Mouse (Mus musculus): Measurements from ENCODE around the gene 4921517D22Rik. TPM values are rescaled to one million over a fixed set of nuclear protein-coding genes. Genes with fewer than 3 reads are reported as not detected.

4921517D22Rik gene
- polyA plus RNA-seq, 1 experiment = not detected

- TF ChIP-seq CTCF (IDR thresholded peaks at IDR 0.05; ENCODE audit: insufficient read depth, low read depth, low read length) (no peak), POLR2A (IDR thresholded peaks at IDR 0.05; ENCODE audit: insufficient read depth, low read depth, low read length) (no peak)
- Histone ChIP-seq H3K4me3 (ENCODE audit: insufficient read depth, low read depth, low read length) (no peak overlapping the region), H3K4me1 (ENCODE audit: control insufficient read depth, insufficient read depth, low read length) (peaks cover 6% of the 10 kb centered on the region; the same call in 1 of the 2 replicates), H3K27ac (ENCODE audit: insufficient read depth, low read depth, low read length) (no peak overlapping the region)
- WGBS = 51% methylated on average over 11 of the region's 11 CpGs
These were observed 47.1 kb downstream of the 4921517D22Rik start for GRCm38 (mm10) chr13:59646674-59647244.

DNA sequence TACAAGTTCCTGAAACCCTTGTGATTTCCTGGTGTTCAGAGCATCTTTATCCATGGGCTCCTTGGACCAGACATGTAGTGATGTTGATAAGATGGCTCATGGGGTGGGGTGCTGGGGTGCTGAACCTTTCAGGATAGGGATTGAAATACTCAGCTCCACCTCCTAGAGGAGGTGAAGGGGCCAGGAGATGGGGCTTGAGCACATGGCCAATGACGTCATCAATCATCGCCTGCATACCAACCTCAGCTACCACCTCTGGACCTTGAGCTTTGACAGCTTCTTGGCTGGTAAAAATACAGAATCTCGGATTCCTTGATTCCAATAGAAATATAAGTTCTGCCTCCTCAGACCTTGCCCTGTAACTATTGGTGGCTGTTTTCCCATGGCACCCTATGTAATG, 48.4 kb downstream of the 4921517D22Rik start:
- no peak overlapping the region for H3K4me3 ChIP-seq (ENCODE audit: insufficient read depth, low read depth, low read length)
- peaks cover 6% of the 10 kb centered on the region; the same call in 1 of the 2 replicates for H3K4me1 ChIP-seq (ENCODE audit: control insufficient read depth, insufficient read depth, low read length)
- WGBS = 89% methylated on average over 3 of the region's 3 CpGs
- TF ChIP-seq POLR2A (IDR thresholded peaks at IDR 0.05; ENCODE audit: insufficient read depth, low read depth, low read length) = no peak
- no peak for TF ChIP-seq CTCF (IDR thresholded peaks at IDR 0.05; ENCODE audit: insufficient read depth, low read depth, low read length)
- H3K27ac ChIP-seq (ENCODE audit: insufficient read depth, low read depth, low read length) = no peak overlapping the region

DNA sequence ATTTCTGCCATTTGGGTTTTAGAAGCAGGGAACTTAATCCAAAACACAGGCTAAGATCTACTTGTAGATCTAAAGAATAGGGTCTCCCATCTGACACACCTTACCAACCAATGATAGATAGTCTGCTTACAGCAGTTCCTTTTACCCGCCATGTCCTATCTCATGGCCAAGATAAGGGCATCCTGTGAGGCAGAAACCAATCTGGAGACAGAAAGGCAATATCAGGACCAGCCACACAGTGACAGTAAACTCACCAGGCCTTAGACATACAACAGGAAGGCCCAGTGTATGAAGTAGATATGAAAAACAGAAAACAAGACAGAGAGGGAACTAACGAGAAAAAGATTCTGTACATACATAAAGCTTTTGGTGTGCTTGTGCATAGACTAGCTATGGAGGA, 51.1 kb downstream of the 4921517D22Rik start:
- Histone ChIP-seq H3K27ac (ENCODE audit: insufficient read depth, low read depth, low read length) (no peak overlapping the region), H3K4me1 (ENCODE audit: control insufficient read depth, insufficient read depth, low read length) (peaks cover 6% of the 10 kb centered on the region; the same call in 1 of the 2 replicates), H3K4me3 (ENCODE audit: insufficient read depth, low read depth, low read length) (no peak overlapping the region)
- TF ChIP-seq CTCF (IDR thresholded peaks at IDR 0.05; ENCODE audit: insufficient read depth, low read depth, low read length) (no peak), POLR2A (IDR thresholded peaks at IDR 0.05; ENCODE audit: insufficient read depth, low read depth, low read length) (no peak)
- WGBS = 94% methylated on average over 2 of the region's 2 CpGs

- Histone ChIP-seq H3K4me3 (ENCODE audit: insufficient read depth, low read depth, low read length) (no peak overlapping the region), H3K4me1 (ENCODE audit: control insufficient read depth, insufficient read depth, low read length) (no peaks in the 10 kb centered on the region), H3K27ac (ENCODE audit: insufficient read depth, low read depth, low read length) (no peak overlapping the region)
- 89% methylated on average over 6 of the region's 6 CpGs for WGBS
- no peak for TF ChIP-seq CTCF (IDR thresholded peaks at IDR 0.05; ENCODE audit: insufficient read depth, low read depth, low read length)
- TF ChIP-seq POLR2A (IDR thresholded peaks at IDR 0.05; ENCODE audit: insufficient read depth, low read depth, low read length) = no peak
These were observed 53.8 kb downstream of the 4921517D22Rik start for GRCm38 (mm10) chr13:59640178-59640440.

- H3K27ac ChIP-seq (ENCODE audit: insufficient read depth, low read depth, low read length) = no peak overlapping the region
- no peak overlapping the region for H3K4me3 ChIP-seq (ENCODE audit: insufficient read depth, low read depth, low read length)
- no peaks in the 10 kb centered on the region for H3K4me1 ChIP-seq (ENCODE audit: control insufficient read depth, insufficient read depth, low read length)
- TF ChIP-seq CTCF (IDR thresholded peaks at IDR 0.05; ENCODE audit: insufficient read depth, low read depth, low read length) = no peak
- no peak for TF ChIP-seq POLR2A (IDR thresholded peaks at IDR 0.05; ENCODE audit: insufficient read depth, low read depth, low read length)
- 81% methylated on average over 16 of the region's 16 CpGs for WGBS
These were observed 54.3 kb downstream of the 4921517D22Rik start for GRCm38 (mm10) chr13:59639368-59640177.

DNA sequence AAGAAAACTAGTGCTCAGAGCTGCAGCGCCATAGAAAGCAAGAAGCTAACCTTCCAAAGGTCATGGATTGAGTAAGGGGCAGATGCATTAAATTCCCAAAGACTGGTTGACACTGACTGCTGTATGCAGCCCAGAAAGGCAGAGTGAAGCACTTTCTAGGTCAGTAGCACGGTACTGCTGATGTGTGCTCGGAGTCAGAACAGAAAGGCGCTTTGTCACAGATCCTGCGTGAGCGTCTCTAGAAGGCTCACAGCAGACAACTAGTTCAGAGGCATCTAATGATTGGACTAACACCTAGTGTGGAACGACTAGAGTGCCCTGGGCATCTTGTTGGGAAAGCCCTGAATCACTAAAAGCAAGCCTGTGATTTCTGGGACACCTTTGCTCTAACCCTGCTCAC, 56.1 kb downstream of the 4921517D22Rik start:
- 88% methylated on average over 7 of the region's 7 CpGs for WGBS
- no peak overlapping the region for H3K4me3 ChIP-seq (ENCODE audit: insufficient read depth, low read depth, low read length)
- no peaks in the 10 kb centered on the region for H3K4me1 ChIP-seq (ENCODE audit: control insufficient read depth, insufficient read depth, low read length)
- H3K27ac ChIP-seq (ENCODE audit: insufficient read depth, low read depth, low read length) = no peak overlapping the region
- no peak for TF ChIP-seq CTCF (IDR thresholded peaks at IDR 0.05; ENCODE audit: insufficient read depth, low read depth, low read length)
- no peak for TF ChIP-seq POLR2A (IDR thresholded peaks at IDR 0.05; ENCODE audit: insufficient read depth, low read depth, low read length)

Other genes with a start within 250 kb of the 4921517D22Rik start
- not detected in 2 replicates for gene Agtpbp1, start 108.9 kb downstream of the 4921517D22Rik start, polyA plus RNA-seq (2012; ENCODE audit: insufficient read depth, insufficient read length, low replicate concordance, missing spikeins)
- not detected in 2 replicates for gene Naa35, start 108.8 kb downstream of the 4921517D22Rik start, polyA plus RNA-seq (2012; ENCODE audit: insufficient read depth, insufficient read length, low replicate concordance, missing spikeins)
- not detected in 2 replicates for gene Golm1, start 18.3 kb downstream of the 4921517D22Rik start, polyA plus RNA-seq (2012; ENCODE audit: insufficient read depth, insufficient read length, low replicate concordance, missing spikeins)
- gene Spata31d1a, start 16.2 kb upstream of the 4921517D22Rik start, polyA plus RNA-seq (2012; ENCODE audit: insufficient read depth, insufficient read length, low replicate concordance, missing spikeins) = not detected in 2 replicates
- gene Spata31d1b, start 18.2 kb upstream of the 4921517D22Rik start, polyA plus RNA-seq (2012; ENCODE audit: insufficient read depth, insufficient read length, low replicate concordance, missing spikeins) = not detected in 2 replicates
- gene Spata31d1d, start 37.6 kb upstream of the 4921517D22Rik start, polyA plus RNA-seq (2012; ENCODE audit: insufficient read depth, insufficient read length, low replicate concordance, missing spikeins) = not detected in 2 replicates
- gene 1700014D04Rik, start 52.6 kb upstream of the 4921517D22Rik start, polyA plus RNA-seq (2012; ENCODE audit: insufficient read depth, insufficient read length, low replicate concordance, missing spikeins) = not detected in 2 replicates
- gene Isca1, start 75.7 kb upstream of the 4921517D22Rik start, polyA plus RNA-seq (2012; ENCODE audit: insufficient read depth, insufficient read length, low replicate concordance, missing spikeins) = not detected in 2 replicates
- not detected in 2 replicates for gene Gm49354, start 88.1 kb upstream of the 4921517D22Rik start, polyA plus RNA-seq (2012; ENCODE audit: insufficient read depth, insufficient read length, low replicate concordance, missing spikeins)
- gene Tut7, start 129.0 kb upstream of the 4921517D22Rik start, polyA plus RNA-seq (2012; ENCODE audit: insufficient read depth, insufficient read length, low replicate concordance, missing spikeins) = 457 TPM in 1 of 2 replicates, not detected in the other

Data from olfactory bulb, adult 2 months (tissue).